Mouse (Mus musculus): ENCODE results near the gene Tas1r1. TPM values are rescaled to one million over a fixed set of nuclear protein-coding genes. Genes with fewer than 3 reads are reported as not detected.
A peak's percentile ranks its signal among the peaks of the same experiment; 100 is the strongest.

Tas1r1 gene
- polyA plus RNA-seq, 1 experiment from 2014 or later, result 0.07 TPM

- no peak overlapping the region for H3K27ac ChIP-seq (ENCODE audit: low read depth)
- no peak overlapping the region for H3K4me2 ChIP-seq (ENCODE audit: low read depth, low read length)
- no peak overlapping the region for H3K9ac ChIP-seq (replicated peaks)
- H3K36me3 ChIP-seq (replicated peaks; ENCODE audit: insufficient read depth, low read length), result no peaks in the 10 kb centered on the region
- ATAC-seq, result no peak
- H3K4me3 ChIP-seq (ENCODE audit: low read depth, low read length), result no peak overlapping the region
- H3K4me1 ChIP-seq (ENCODE audit: insufficient read depth), result 0 out of 2 replicates have a peak, but pooled peaks cover 2% of the 10 kb centered on the region
- no peaks in the 10 kb centered on the region for H3K9me3 ChIP-seq (ENCODE audit: low read length)
- no peaks in the 10 kb centered on the region for H3K27me3 ChIP-seq (ENCODE audit: insufficient read depth, low read length)
- no peak for TF ChIP-seq CTCF (IDR thresholded peaks at IDR 0.05; ENCODE audit: low read depth)
- no peak for TF ChIP-seq EP300 (IDR thresholded peaks at IDR 0.05; ENCODE audit: low read depth)
- no peak for DNase-seq
Measured at GRCm38 (mm10) chr4:152067280-152067679, 28.9 kb upstream of the Tas1r1 start.

GRCm38 (mm10) chr4:152062390-152063110 is 24.2 kb upstream of the Tas1r1 start:
- WGBS (ENCODE audit: insufficient replicate concordance), result 51% methylated on average over 9 of the region's 9 CpGs
- Histone ChIP-seq H3K9me3 (ENCODE audit: low read length) (no peaks in the 10 kb centered on the region), H3K9ac (replicated peaks) (no peak overlapping the region), H3K4me1 (ENCODE audit: insufficient read depth) (0 out of 2 replicates have a peak, but pooled peaks cover 3% of the 10 kb centered on the region), H3K36me3 (replicated peaks; ENCODE audit: insufficient read depth, low read length) (peaks cover 23% of the 10 kb centered on the region), H3K27ac (ENCODE audit: low read depth) (no peak overlapping the region), H3K4me2 (ENCODE audit: low read depth, low read length) (no peak overlapping the region), H3K4me3 (ENCODE audit: low read depth, low read length) (no peak overlapping the region), H3K27me3 (ENCODE audit: insufficient read depth, low read length) (no peaks in the 10 kb centered on the region)
- peak; percentile 90 for ATAC-seq
- DNase-seq, result no peak
- TF ChIP-seq CTCF (IDR thresholded peaks at IDR 0.05; ENCODE audit: low read depth), result no peak
- TF ChIP-seq EP300 (IDR thresholded peaks at IDR 0.05; ENCODE audit: low read depth), result no peak

GRCm38 (mm10) chr4:152044609-152045008 is 6.2 kb upstream of the Tas1r1 start:
- no peak overlapping the region for H3K27ac ChIP-seq (ENCODE audit: low read depth)
- H3K36me3 ChIP-seq (replicated peaks; ENCODE audit: insufficient read depth, low read length), result peaks cover 70% of the 10 kb centered on the region
- H3K9ac ChIP-seq (replicated peaks), result no peak overlapping the region
- no peaks in the 10 kb centered on the region for H3K9me3 ChIP-seq (ENCODE audit: low read length)
- 75% methylated on average over 6 of the region's 6 CpGs for WGBS (ENCODE audit: insufficient replicate concordance)
- TF ChIP-seq EP300 (IDR thresholded peaks at IDR 0.05; ENCODE audit: low read depth) (no peak), CTCF (IDR thresholded peaks at IDR 0.05; ENCODE audit: low read depth) (no peak)
- no peak for ATAC-seq
- DNase-seq, result no peak
- no peak overlapping the region for H3K4me2 ChIP-seq (ENCODE audit: low read depth, low read length)
- H3K27me3 ChIP-seq (ENCODE audit: insufficient read depth, low read length), result no peaks in the 10 kb centered on the region
- H3K4me1 ChIP-seq (ENCODE audit: insufficient read depth), result peaks cover 10% of the 10 kb centered on the region
- no peak overlapping the region for H3K4me3 ChIP-seq (ENCODE audit: low read depth, low read length)

GRCm38 (mm10) chr4:152043171-152043570 is 4.8 kb upstream of the Tas1r1 start:
- H3K27ac ChIP-seq (ENCODE audit: low read depth), result no peak overlapping the region
- no peak for DNase-seq
- no peak overlapping the region for H3K4me3 ChIP-seq (ENCODE audit: low read depth, low read length)
- no peak for ATAC-seq
- H3K9ac ChIP-seq (replicated peaks), result no peak overlapping the region
- no peaks in the 10 kb centered on the region for H3K9me3 ChIP-seq (ENCODE audit: low read length)
- 82% methylated on average over 3 of the region's 3 CpGs for WGBS (ENCODE audit: insufficient replicate concordance)
- H3K27me3 ChIP-seq (ENCODE audit: insufficient read depth, low read length), result no peaks in the 10 kb centered on the region
- TF ChIP-seq EP300 (IDR thresholded peaks at IDR 0.05; ENCODE audit: low read depth), result no peak
- TF ChIP-seq CTCF (IDR thresholded peaks at IDR 0.05; ENCODE audit: low read depth), result no peak
- peaks cover 62% of the 10 kb centered on the region for H3K36me3 ChIP-seq (replicated peaks; ENCODE audit: insufficient read depth, low read length)
- H3K4me2 ChIP-seq (ENCODE audit: low read depth, low read length), result no peak overlapping the region
- peaks cover 11% of the 10 kb centered on the region for H3K4me1 ChIP-seq (ENCODE audit: insufficient read depth)

GRCm38 (mm10) chr4:152041924-152042641 is 3.7 kb upstream of the Tas1r1 start:
- WGBS (ENCODE audit: insufficient replicate concordance), result 89% methylated on average over 22 of the region's 22 CpGs
- H3K36me3 ChIP-seq (replicated peaks; ENCODE audit: insufficient read depth, low read length), result peaks cover 51% of the 10 kb centered on the region

GRCm38 (mm10) chr4:152039831-152040310 is 1.5 kb upstream of the Tas1r1 start:
- WGBS (ENCODE audit: insufficient replicate concordance), result 2% methylated on average over 25 of the region's 25 CpGs
- no peak for TF ChIP-seq EP300 (IDR thresholded peaks at IDR 0.05; ENCODE audit: low read depth)
- TF ChIP-seq CTCF (IDR thresholded peaks at IDR 0.05; ENCODE audit: low read depth), result no peak
- H3K4me3 ChIP-seq (ENCODE audit: low read depth, low read length), result peak overlapping the region; percentile 91
- peaks cover 11% of the 10 kb centered on the region for H3K4me1 ChIP-seq (ENCODE audit: insufficient read depth)
- no peak for DNase-seq
- peak overlapping the region; percentile 52 for H3K27ac ChIP-seq (ENCODE audit: low read depth)
- no peak for ATAC-seq
- H3K9me3 ChIP-seq (ENCODE audit: low read length), result no peaks in the 10 kb centered on the region
- peak overlapping the region; percentile 90 for H3K9ac ChIP-seq (replicated peaks)
- H3K4me2 ChIP-seq (ENCODE audit: low read depth, low read length), result peak overlapping the region; percentile 100
- no peaks in the 10 kb centered on the region for H3K27me3 ChIP-seq (ENCODE audit: insufficient read depth, low read length)
- H3K36me3 ChIP-seq (replicated peaks; ENCODE audit: insufficient read depth, low read length), result peaks cover 36% of the 10 kb centered on the region

More at GRCm38 (mm10) chr4:152041924-152042641, 3.7 kb upstream of the Tas1r1 start:
- Histone ChIP-seq H3K9ac (replicated peaks) (no peak overlapping the region), H3K27me3 (ENCODE audit: insufficient read depth, low read length) (no peaks in the 10 kb centered on the region), H3K4me3 (ENCODE audit: low read depth, low read length) (no peak overlapping the region), H3K27ac (ENCODE audit: low read depth) (no peak overlapping the region), H3K4me2 (ENCODE audit: low read depth, low read length) (no peak overlapping the region), H3K4me1 (ENCODE audit: insufficient read depth) (peaks cover 11% of the 10 kb centered on the region), H3K9me3 (ENCODE audit: low read length) (no peaks in the 10 kb centered on the region)
- DNase-seq, result no peak
- no peak for ATAC-seq
- TF ChIP-seq EP300 (IDR thresholded peaks at IDR 0.05; ENCODE audit: low read depth) (no peak), CTCF (IDR thresholded peaks at IDR 0.05; ENCODE audit: low read depth) (no peak)

All from liver, postnatal 0 days (tissue).